8 mouse cellular contexts compared by ENCODE assay signal in the genomic region with DNA sequence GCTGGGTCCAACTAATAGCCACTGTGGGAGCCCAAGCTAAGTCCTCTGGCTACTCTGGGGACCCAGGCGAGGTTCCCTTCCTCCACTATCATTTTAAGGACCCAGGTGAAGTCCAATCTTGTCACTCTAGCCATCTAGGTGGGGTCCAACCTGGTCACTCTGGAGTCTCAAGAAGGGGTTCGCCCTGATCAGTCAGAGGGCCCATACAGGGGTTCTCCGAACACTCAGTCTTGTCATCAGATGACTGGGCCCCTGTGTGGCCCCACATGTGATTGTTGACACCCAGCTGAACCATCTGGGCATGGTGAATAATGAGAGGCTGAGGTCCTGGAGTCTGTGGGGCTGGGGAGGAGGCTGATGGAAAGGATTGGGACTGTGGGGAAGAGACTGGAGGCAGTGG. TPM values are rescaled to one million over a fixed set of nuclear protein-coding genes. Genes with fewer than 3 reads are reported as not detected.
DNase-seq lines count a peak whose midpoint lies in the region; ATAC-seq and TF ChIP-seq lines count a peak whose summit lies in the region.

No protein-coding gene starts in this region.

- H3K4me1 ChIP-seq in forebrain, embryonic 10.5 days: peaks cover 18% of the 10 kb centered on the region
- peaks cover 4% of the 10 kb centered on the region; the same call in 1 of the 2 replicates for H3K4me1 ChIP-seq in intestine, embryonic 16.5 days (ENCODE audit: control insufficient read depth, insufficient read depth, low read length)
- H3K4me1 ChIP-seq in neural tube, embryonic 13.5 days (replicated peaks): peaks cover 7% of the 10 kb centered on the region

- peak; percentile 1; the same call in 1 of the 2 replicates for ATAC-seq in intestine, embryonic 16.5 days
- peak; percentile 12 for ATAC-seq in neural tube, embryonic 13.5 days (ENCODE audit: low read depth)
- no peak for ATAC-seq in frontal cortex, adult (ENCODE audit: low TSS enrichment)

- H3K27me3 ChIP-seq in forebrain, embryonic 10.5 days (ENCODE audit: poor library complexity, severe bottlenecking): no peaks in the 10 kb centered on the region
- H3K27me3 ChIP-seq in intestine, embryonic 16.5 days (replicated peaks; ENCODE audit: control insufficient read depth, insufficient read depth, low read length): no peaks in the 10 kb centered on the region
- no peaks in the 10 kb centered on the region for H3K27me3 ChIP-seq in neural tube, embryonic 13.5 days

- no peaks in the 10 kb centered on the region for H3K9me3 ChIP-seq in forebrain, embryonic 10.5 days
- no peaks in the 10 kb centered on the region for H3K9me3 ChIP-seq in intestine, embryonic 16.5 days (ENCODE audit: control insufficient read depth, low read length)
- H3K9me3 ChIP-seq in neural tube, embryonic 13.5 days: no peaks in the 10 kb centered on the region

- peak overlapping the region; percentile 95 for H3K27ac ChIP-seq in left cerebral cortex, adult 2 months
- H3K27ac ChIP-seq in forebrain, embryonic 10.5 days: peak overlapping the region; percentile 83
- peak overlapping the region; percentile 75 for H3K27ac ChIP-seq in intestine, embryonic 16.5 days (ENCODE audit: low read length)
- H3K27ac ChIP-seq in neural tube, embryonic 13.5 days (replicated peaks): peak overlapping the region; percentile 81

- no peak for TF ChIP-seq CTCF in left cerebral cortex, adult 2 months (IDR thresholded peaks at IDR 0.05)

- H3K9ac ChIP-seq in intestine, embryonic 16.5 days (ENCODE audit: low read depth, low read length): peak overlapping the region; percentile 48
- peak overlapping the region; percentile 65 for H3K9ac ChIP-seq in neural tube, embryonic 13.5 days

- peak overlapping the region; percentile 46 for H3K4me3 ChIP-seq in left cerebral cortex, adult 2 months
- peak overlapping the region; percentile 49 for H3K4me3 ChIP-seq in forebrain, embryonic 10.5 days
- peak overlapping the region; percentile 46 for H3K4me3 ChIP-seq in intestine, embryonic 16.5 days (ENCODE audit: low read length)
- H3K4me3 ChIP-seq in neural tube, embryonic 13.5 days: peak overlapping the region; percentile 40

- peaks cover 31% of the 10 kb centered on the region for H3K36me3 ChIP-seq in forebrain, embryonic 10.5 days (replicated peaks)
- peaks cover 15% of the 10 kb centered on the region for H3K36me3 ChIP-seq in intestine, embryonic 16.5 days (ENCODE audit: control insufficient read depth, insufficient read depth, low read length)
- H3K36me3 ChIP-seq in neural tube, embryonic 13.5 days: peaks cover 14% of the 10 kb centered on the region; the same call in 1 of the 2 replicates

- 72% methylated on average over 3 of the region's 3 CpGs for WGBS in forebrain, embryonic 10.5 days
- WGBS in intestine, embryonic 16.5 days: 71% methylated on average over 3 of the region's 3 CpGs
- 74% methylated on average over 3 of the region's 3 CpGs for whole genome bisulfite sequencing in neural tube, embryonic 13.5 days

- no peak for DNase-seq in left cerebral cortex, adult 2 months (ENCODE audit: extremely low spot score in 1 of 2, low spot score in 2 of 2)
- no peak for DNase-seq in left cerebral cortex, postnatal 36 days (ENCODE audit: low spot score in 2 of 2)
- DNase-seq in forebrain, embryonic 10.5 days (ENCODE audit: extremely low spot score, low spot score): no peak
- DNase-seq in spleen, postnatal 36 days (ENCODE audit: low spot score in 2 of 2): no peak
- DNase-seq in cerebellum, adult 11-12 months: no peak

- H3K4me2 ChIP-seq in intestine, embryonic 16.5 days (ENCODE audit: low read depth, low read length): peak overlapping the region; percentile 54
- peak overlapping the region; percentile 73 for H3K4me2 ChIP-seq in neural tube, embryonic 13.5 days

- intact Hi-C loops in left cerebral cortex, adult 2 months (cut with DNase I): no loop called here
- intact Hi-C loops in left cerebral cortex, postnatal 36 days (cut with DNase I): no loop called here

RNA-seq across cellular contexts. Expression of a gene that starts 6.8 kb away (rescaled TPM):
- 1 to 10 TPM; 6.9 to 7.2 TPM for total RNA-seq in left cerebral cortex, adult 2 months (2021)
- total RNA-seq in left cerebral cortex, postnatal 36 days (2021): 1 to 10 TPM; 4.9 to 5.3 TPM
- 2.4 and 2.6 TPM in 2 replicates for polyA plus RNA-seq in forebrain, embryonic 10.5 days (2016; fragmentation: Nextera tagmentation; extraction: Ambion mirVana)
- polyA plus RNA-seq in intestine, embryonic 16.5 days (2015; fragmentation: Nextera tagmentation; extraction: Ambion mirVana): 16.4 and 19.4 TPM in 2 replicates
- 1.5 and 1.7 TPM in 2 replicates for polyA plus RNA-seq in neural tube, embryonic 13.5 days (2015; fragmentation: Nextera tagmentation; extraction: Ambion mirVana)

RNA-seq across cellular contexts. Expression of a gene that starts 13.1 kb away (rescaled TPM):
- 10 to 100 TPM; 31.8 to 34.6 TPM for total RNA-seq in left cerebral cortex, adult 2 months (2021)
- total RNA-seq in left cerebral cortex, postnatal 36 days (2021): 10 to 100 TPM; 33.0 to 35.4 TPM
- 11.5 and 13.2 TPM in 2 replicates for polyA plus RNA-seq in forebrain, embryonic 10.5 days (2016; fragmentation: Nextera tagmentation; extraction: Ambion mirVana)
- polyA plus RNA-seq in intestine, embryonic 16.5 days (2015; fragmentation: Nextera tagmentation; extraction: Ambion mirVana): 11.7 and 12.8 TPM in 2 replicates
- polyA plus RNA-seq in neural tube, embryonic 13.5 days (2015; fragmentation: Nextera tagmentation; extraction: Ambion mirVana): 16.6 and 19.1 TPM in 2 replicates

RNA-seq across cellular contexts. Expression of a gene that starts 22.9 kb away (rescaled TPM):
- 10 to 100 TPM in 1 of 2 experiments, 1 to 10 TPM in 1; 7.7 to 11.4 TPM for total RNA-seq in left cerebral cortex, adult 2 months (2021)
- 10 to 100 TPM in 1 of 2 experiments, 1 to 10 TPM in 1; 9.3 to 10.1 TPM for total RNA-seq in left cerebral cortex, postnatal 36 days (2021)
- 58.3 and 59.0 TPM in 2 replicates for polyA plus RNA-seq in forebrain, embryonic 10.5 days (2016; fragmentation: Nextera tagmentation; extraction: Ambion mirVana)
- polyA plus RNA-seq in intestine, embryonic 16.5 days (2015; fragmentation: Nextera tagmentation; extraction: Ambion mirVana): 287 and 364 TPM in 2 replicates
- 21.5 and 24.7 TPM in 2 replicates for polyA plus RNA-seq in neural tube, embryonic 13.5 days (2015; fragmentation: Nextera tagmentation; extraction: Ambion mirVana)

RNA-seq across cellular contexts. Expression of a gene that starts 30.3 kb away (rescaled TPM):
- not detected for total RNA-seq in left cerebral cortex, adult 2 months (2021)
- total RNA-seq in left cerebral cortex, postnatal 36 days (2021): not detected
- not detected in 2 replicates for polyA plus RNA-seq in forebrain, embryonic 10.5 days (2016; fragmentation: Nextera tagmentation; extraction: Ambion mirVana)
- polyA plus RNA-seq in intestine, embryonic 16.5 days (2015; fragmentation: Nextera tagmentation; extraction: Ambion mirVana): not detected in 2 replicates
- polyA plus RNA-seq in neural tube, embryonic 13.5 days (2015; fragmentation: Nextera tagmentation; extraction: Ambion mirVana): not detected in 2 replicates

RNA-seq across cellular contexts. Expression of a gene that starts 33.4 kb away (rescaled TPM):
- under 1 TPM; 0.70 to 0.91 TPM for total RNA-seq in left cerebral cortex, adult 2 months (2021)
- 1 to 10 TPM in 1 of 2 experiments, under 1 TPM in 1; 0.82 to 1.3 TPM for total RNA-seq in left cerebral cortex, postnatal 36 days (2021)
- 331 and 343 TPM in 2 replicates for polyA plus RNA-seq in forebrain, embryonic 10.5 days (2016; fragmentation: Nextera tagmentation; extraction: Ambion mirVana)
- 103 and 114 TPM in 2 replicates for polyA plus RNA-seq in intestine, embryonic 16.5 days (2015; fragmentation: Nextera tagmentation; extraction: Ambion mirVana)
- polyA plus RNA-seq in neural tube, embryonic 13.5 days (2015; fragmentation: Nextera tagmentation; extraction: Ambion mirVana): 20.0 and 27.4 TPM in 2 replicates
